Mouse (Mus musculus): Measurements from ENCODE around the gene 4921524J17Rik. TPM values are rescaled to one million over a fixed set of nuclear protein-coding genes. Genes with fewer than 3 reads are reported as not detected.

4921524J17Rik gene
- polyA plus RNA-seq, 1 experiment from 2014 or later: 15.6 TPM

DNA sequence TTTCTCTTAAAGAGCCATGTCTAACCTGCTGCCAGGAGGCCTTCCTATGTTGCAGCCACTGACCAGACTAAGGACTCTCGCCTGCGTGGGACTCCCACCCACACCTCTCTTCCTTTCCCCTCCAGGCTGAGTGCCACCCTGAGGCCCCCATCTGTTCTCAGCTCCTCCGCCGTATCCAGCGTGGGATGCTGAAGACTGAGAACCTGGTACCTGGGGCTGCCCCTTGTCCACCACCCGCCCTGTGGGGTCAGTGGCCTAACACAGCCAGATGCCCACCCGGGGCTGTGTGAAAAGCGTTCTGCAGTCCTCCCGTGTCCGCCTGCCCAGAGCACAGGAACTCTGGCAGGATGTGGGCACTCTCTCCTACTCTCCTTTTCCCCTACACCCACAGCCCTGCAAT, 26.7 kb downstream of the 4921524J17Rik start:
- Histone ChIP-seq H3K4me3 (replicated peaks) (no peak overlapping the region), H3K36me3 (replicated peaks) (peaks cover 6% of the 10 kb centered on the region; the same call in 1 of the 2 replicates), H3K9ac (no peak overlapping the region), H3K9me3 (replicated peaks) (no peaks in the 10 kb centered on the region), H3K27ac (replicated peaks) (no peak overlapping the region), H3K27me3 (no peaks in the 10 kb centered on the region), H3K4me2 (no peak overlapping the region), H3K4me1 (replicated peaks) (peaks cover 11% of the 10 kb centered on the region; the same call in 1 of the 2 replicates)
- WGBS (ENCODE audit: insufficient replicate concordance): 61% methylated on average over 10 of the region's 10 CpGs
- no peak for ATAC-seq (ENCODE audit: insufficient read depth)

DNA sequence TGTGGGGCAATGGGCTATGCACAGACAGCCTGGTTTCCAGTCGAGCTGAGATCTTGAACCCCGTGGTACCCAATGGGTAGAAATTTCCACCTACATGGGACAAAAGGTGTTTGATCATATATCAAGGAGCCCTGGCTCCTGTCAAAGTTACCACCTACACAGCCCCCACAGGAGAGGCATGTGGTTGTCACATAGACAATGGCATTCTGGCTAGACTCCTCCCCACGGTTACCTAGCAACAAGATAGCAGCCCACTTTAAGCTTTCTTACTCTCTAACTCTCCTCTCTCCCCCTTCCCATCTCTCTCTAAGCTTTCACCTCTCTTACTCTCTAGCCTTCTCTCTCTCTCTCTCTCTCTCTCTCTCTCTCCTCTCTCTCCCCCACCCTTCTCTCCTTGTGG, 27.2 kb downstream of the 4921524J17Rik start:
- no peak overlapping the region for H3K9ac ChIP-seq
- 39% methylated on average over 3 of the region's 3 CpGs for WGBS (ENCODE audit: insufficient replicate concordance)
- no peaks in the 10 kb centered on the region for H3K27me3 ChIP-seq
- no peak overlapping the region for H3K4me2 ChIP-seq
- no peak overlapping the region for H3K27ac ChIP-seq (replicated peaks)
- ATAC-seq (ENCODE audit: insufficient read depth): no peak
- no peaks in the 10 kb centered on the region for H3K9me3 ChIP-seq (replicated peaks)
- peaks cover 11% of the 10 kb centered on the region; the same call in 1 of the 2 replicates for H3K4me1 ChIP-seq (replicated peaks)
- H3K36me3 ChIP-seq (replicated peaks): peaks cover 4% of the 10 kb centered on the region; the same call in 1 of the 2 replicates
- H3K4me3 ChIP-seq (replicated peaks): no peak overlapping the region

DNA sequence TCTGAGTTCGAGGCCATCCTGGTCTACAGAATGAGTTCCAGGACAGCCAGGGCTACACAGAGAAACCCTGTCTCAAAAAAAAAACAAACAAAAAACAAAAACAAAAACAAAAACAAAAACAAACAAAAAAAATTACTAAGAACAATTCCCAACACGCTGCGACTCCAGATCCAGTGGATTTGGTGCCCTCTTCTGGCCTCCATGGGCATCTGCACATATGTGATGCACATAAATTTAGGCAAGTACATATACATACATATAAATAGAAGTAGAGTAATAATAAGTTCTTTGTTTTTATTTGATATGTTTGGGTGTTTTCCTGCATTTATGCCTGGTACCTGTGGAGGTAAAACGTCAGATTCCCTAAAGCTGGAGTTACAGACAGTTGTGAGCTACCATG, 34.1 kb downstream of the 4921524J17Rik start:
- H3K4me3 ChIP-seq (replicated peaks): no peak overlapping the region
- 80% methylated on average over 4 of the region's 4 CpGs for WGBS (ENCODE audit: insufficient replicate concordance)
- H3K27me3 ChIP-seq: no peaks in the 10 kb centered on the region
- no peak overlapping the region for H3K27ac ChIP-seq (replicated peaks)
- no peak overlapping the region for H3K9ac ChIP-seq
- H3K4me2 ChIP-seq: no peak overlapping the region
- H3K9me3 ChIP-seq (replicated peaks): no peaks in the 10 kb centered on the region
- H3K36me3 ChIP-seq (replicated peaks): no peaks in the 10 kb centered on the region
- H3K4me1 ChIP-seq (replicated peaks): peaks cover 37% of the 10 kb centered on the region
- ATAC-seq (ENCODE audit: insufficient read depth): no peak

DNA sequence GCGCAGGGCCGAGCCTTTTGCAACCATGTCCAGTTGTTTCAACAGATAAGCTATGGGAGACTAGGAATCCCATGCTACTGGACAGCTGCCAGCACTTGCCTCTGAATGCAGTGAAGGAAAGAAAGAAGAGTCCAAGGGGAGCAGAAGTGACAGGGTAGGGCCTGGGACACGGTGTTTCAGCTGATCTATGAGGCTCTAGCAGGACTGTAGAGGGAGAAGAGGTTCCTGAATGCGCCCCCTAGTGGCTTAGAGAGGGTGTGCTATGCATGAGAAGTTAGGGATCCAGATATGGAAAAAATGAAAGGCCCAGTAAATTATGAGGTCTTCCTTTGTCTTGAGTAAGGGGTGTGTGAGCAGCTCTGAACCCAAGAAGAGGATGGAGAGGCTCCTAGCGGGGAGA, 35.1 kb downstream of the 4921524J17Rik start:
- Histone ChIP-seq H3K27ac (replicated peaks) (peak overlapping the region; percentile 78), H3K36me3 (replicated peaks) (no peaks in the 10 kb centered on the region), H3K4me3 (replicated peaks) (no peak overlapping the region), H3K9me3 (replicated peaks) (no peaks in the 10 kb centered on the region), H3K4me2 (peak overlapping the region; percentile 50; the same call in 1 of the 2 replicates), H3K9ac (0 out of 2 replicates have a peak overlapping the region, but pooled peaks have one; percentile 29), H3K4me1 (replicated peaks) (peaks cover 44% of the 10 kb centered on the region), H3K27me3 (no peaks in the 10 kb centered on the region)
- 33% methylated on average over 5 of the region's 5 CpGs for WGBS (ENCODE audit: insufficient replicate concordance)
- peak; percentile 69 for ATAC-seq (ENCODE audit: insufficient read depth)

DNA sequence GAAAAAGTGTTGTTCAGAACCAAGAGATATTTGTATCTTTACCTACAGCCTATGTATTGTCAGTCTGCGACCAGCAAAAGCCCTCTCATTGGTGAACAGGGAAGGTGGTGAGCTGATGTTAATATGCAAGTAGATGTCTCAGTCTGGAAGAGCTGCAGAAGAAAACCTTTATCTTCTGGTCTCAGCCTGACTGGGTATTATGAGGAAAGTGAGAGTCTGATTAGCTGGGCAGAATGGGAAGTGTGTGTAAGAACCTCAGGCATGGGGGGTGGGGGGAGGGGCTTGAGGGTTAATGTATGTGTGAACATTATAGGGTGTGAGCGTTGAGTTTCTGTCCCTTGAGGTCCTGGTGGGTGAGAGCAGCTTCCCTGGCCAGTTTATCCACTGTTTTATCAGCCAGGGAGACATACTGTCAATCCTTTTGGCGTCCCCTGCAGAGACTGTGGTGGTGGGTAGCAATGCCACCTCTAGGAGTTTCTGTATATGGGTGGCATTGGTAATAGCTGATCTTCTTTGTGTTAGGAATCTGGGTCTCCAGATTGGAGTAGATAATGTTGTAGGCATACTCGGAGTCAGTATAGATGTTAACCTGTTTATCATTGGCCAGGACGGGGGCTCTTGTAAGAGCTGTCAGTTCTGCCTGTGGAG, 36.1 kb downstream of the 4921524J17Rik start:
- H3K4me2 ChIP-seq: peak overlapping the region; percentile 50
- peak overlapping the region; percentile 16 for H3K4me3 ChIP-seq (replicated peaks)
- peak overlapping the region; percentile 29; the same call in 1 of the 2 replicates for H3K9ac ChIP-seq
- H3K36me3 ChIP-seq (replicated peaks): no peaks in the 10 kb centered on the region
- peak; percentile 65 for ATAC-seq (ENCODE audit: insufficient read depth)
- H3K27me3 ChIP-seq: no peaks in the 10 kb centered on the region
- H3K27ac ChIP-seq (replicated peaks): peak overlapping the region; percentile 78
- no peaks in the 10 kb centered on the region for H3K9me3 ChIP-seq (replicated peaks)
- WGBS (ENCODE audit: insufficient replicate concordance): 17% methylated on average over 5 of the region's 5 CpGs
- peaks cover 54% of the 10 kb centered on the region for H3K4me1 ChIP-seq (replicated peaks)

DNA sequence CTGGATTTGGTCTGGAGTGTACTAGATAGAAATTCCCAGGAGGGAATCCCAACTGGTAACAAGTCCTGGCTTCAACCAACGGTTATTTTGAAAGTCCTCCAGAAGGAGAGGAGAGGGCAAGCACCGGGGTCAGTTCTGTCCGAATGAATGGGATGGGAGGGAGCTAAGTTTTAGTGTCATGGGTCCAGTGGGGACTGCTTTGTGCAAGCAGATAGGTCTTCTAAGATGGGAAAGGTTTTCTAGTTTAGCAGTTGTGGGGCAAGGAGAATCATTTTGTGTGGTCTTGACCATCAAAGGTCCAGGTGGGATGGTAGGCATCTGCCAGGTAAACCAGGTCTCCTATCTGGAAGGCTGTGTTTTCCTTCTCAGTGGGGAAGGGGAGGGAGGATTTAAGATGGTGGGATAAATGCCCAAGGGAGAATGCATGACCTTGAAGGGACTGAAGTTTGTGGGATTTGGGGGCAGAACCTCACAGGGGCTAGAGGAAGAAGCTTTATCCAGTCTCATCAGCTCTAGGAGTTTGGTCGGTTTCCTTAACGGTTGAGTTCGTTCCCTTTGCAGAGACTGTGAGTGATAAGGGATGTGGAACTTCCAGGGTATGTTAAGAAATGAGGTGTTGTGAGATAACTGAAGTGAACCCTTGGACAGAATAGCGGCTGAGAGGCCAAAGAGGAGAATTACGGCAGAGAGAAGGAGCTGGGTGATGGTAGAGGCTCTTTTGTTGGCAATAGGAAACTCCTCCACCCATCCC, 36.8 kb downstream of the 4921524J17Rik start:
- Histone ChIP-seq H3K9ac (peak overlapping the region; percentile 29; the same call in 1 of the 2 replicates), H3K27me3 (no peaks in the 10 kb centered on the region), H3K4me1 (replicated peaks) (peaks cover 61% of the 10 kb centered on the region), H3K36me3 (replicated peaks) (no peaks in the 10 kb centered on the region), H3K27ac (replicated peaks) (peak overlapping the region; percentile 78), H3K4me2 (peak overlapping the region; percentile 50), H3K4me3 (replicated peaks) (peak overlapping the region; percentile 16), H3K9me3 (replicated peaks) (no peaks in the 10 kb centered on the region)
- peak; percentile 75 for ATAC-seq (ENCODE audit: insufficient read depth)
- 29% methylated on average over 8 of the region's 8 CpGs for WGBS (ENCODE audit: insufficient replicate concordance)

DNA sequence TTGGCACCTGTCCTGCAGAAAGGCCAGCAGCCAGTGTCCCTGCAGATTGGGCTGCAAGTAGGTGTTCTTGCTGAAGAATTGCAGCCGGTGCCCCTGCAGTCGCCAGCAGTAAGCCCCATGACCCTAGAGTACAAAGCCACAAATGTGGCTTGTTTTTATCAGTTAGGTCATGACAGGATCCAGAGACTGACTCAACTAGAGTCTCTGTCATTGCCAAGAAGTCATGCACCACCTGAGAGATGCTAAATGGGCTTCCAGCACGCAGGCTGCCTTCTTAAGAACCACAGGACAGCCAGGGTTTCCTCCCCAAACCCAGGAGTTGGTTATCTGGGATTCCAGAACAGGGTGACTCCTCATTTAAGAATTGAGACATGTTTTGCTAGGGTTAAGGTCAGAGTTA, 37.6 kb downstream of the 4921524J17Rik start:
- Histone ChIP-seq H3K4me1 (replicated peaks) (peaks cover 61% of the 10 kb centered on the region), H3K9ac (no peak overlapping the region)

DNA sequence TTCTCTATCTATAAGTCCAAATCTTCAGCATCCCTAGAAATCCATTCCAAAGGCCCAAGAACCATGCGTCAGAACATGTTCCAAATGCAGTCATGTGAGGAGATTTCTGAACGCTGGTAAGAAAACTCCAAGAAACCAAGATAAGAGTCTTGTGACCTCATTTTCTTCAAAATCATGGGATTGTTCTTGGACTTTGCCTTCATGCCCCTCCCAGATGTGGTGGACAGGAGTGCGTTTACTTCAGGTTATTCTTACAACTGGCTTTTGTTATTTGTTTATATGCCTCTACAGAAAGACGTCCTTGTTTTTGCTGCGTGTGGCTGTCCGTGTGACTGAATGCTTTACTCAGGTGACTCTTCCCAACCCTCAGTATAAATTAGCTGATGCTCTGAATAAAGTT, 39.4 kb downstream of the 4921524J17Rik start:
- Histone ChIP-seq H3K4me3 (replicated peaks) (no peak overlapping the region), H3K4me2 (no peak overlapping the region), H3K27ac (replicated peaks) (no peak overlapping the region), H3K9me3 (replicated peaks) (no peaks in the 10 kb centered on the region), H3K27me3 (no peaks in the 10 kb centered on the region), H3K4me1 (replicated peaks) (peaks cover 61% of the 10 kb centered on the region), H3K9ac (no peak overlapping the region), H3K36me3 (replicated peaks) (no peaks in the 10 kb centered on the region)
- no peak for ATAC-seq (ENCODE audit: insufficient read depth)
- WGBS (ENCODE audit: insufficient replicate concordance): 74% methylated on average over 6 of the region's 6 CpGs

More for the DNA sequence above, 37.6 kb downstream of the 4921524J17Rik start:
- ATAC-seq (ENCODE audit: insufficient read depth): no peak
- no peak overlapping the region for H3K4me3 ChIP-seq (replicated peaks)
- H3K27me3 ChIP-seq: no peaks in the 10 kb centered on the region
- H3K4me2 ChIP-seq: no peak overlapping the region
- peak overlapping the region; percentile 78; the same call in 1 of the 2 replicates for H3K27ac ChIP-seq (replicated peaks)
- no peaks in the 10 kb centered on the region for H3K36me3 ChIP-seq (replicated peaks)
- no peaks in the 10 kb centered on the region for H3K9me3 ChIP-seq (replicated peaks)
- WGBS (ENCODE audit: insufficient replicate concordance): 23% methylated on average over 3 of the region's 3 CpGs

DNA sequence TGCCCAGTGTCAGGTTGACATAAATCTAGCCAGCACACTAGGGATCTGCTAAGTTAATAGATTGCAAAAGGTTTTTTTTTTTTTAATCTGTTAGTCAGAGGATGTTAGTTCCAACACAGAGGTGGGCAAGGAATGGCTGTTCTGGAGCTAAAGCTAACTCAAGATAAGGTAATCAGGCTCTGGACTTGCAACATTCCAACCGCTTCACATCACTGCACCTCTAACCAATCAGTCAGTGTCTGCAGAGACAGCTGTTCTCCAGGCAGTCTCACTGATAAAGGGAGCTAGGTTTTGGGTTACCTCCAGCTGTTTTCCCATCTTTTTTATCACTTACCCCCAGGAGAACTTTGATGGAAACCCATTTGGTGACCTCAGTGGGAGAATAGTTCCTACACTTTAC, 41.2 kb downstream of the 4921524J17Rik start:
- ATAC-seq (ENCODE audit: insufficient read depth): no peak
- H3K36me3 ChIP-seq (replicated peaks): no peaks in the 10 kb centered on the region
- 11% methylated on average over 1 of the region's 1 CpGs for WGBS (ENCODE audit: insufficient replicate concordance)
- no peak overlapping the region for H3K9ac ChIP-seq
- no peaks in the 10 kb centered on the region for H3K9me3 ChIP-seq (replicated peaks)
- no peak overlapping the region for H3K4me2 ChIP-seq
- no peak overlapping the region for H3K27ac ChIP-seq (replicated peaks)
- H3K27me3 ChIP-seq: no peaks in the 10 kb centered on the region
- H3K4me1 ChIP-seq (replicated peaks): peaks cover 46% of the 10 kb centered on the region
- H3K4me3 ChIP-seq (replicated peaks): no peak overlapping the region

DNA sequence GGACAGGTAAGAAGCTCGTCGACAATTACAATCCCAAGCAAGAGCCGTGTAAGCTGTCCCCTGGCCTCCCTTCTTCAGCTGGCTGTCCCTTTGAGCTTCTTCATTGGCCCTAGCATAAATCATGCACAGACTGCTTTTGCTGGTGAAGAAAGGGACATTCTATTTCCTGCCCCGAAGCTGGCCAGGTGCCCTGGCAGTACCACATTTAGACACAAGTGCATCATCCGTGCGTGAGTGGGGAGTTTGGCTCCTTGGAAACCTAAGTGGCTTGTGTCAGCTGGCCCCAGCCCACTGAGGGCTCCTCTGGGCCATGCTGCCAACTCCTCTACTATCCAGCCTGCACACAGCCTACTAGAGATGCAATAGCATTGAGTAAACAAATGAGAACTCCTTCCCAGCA, 46.4 kb downstream of the 4921524J17Rik start, which contains the start of gene Mylk3:
Gene Mylk3, minus strand, starts transcription at position 141 of the 400 bp plus-strand sequence.
- 70% methylated on average over 6 of the region's 6 CpGs for WGBS (ENCODE audit: insufficient replicate concordance)
- Histone ChIP-seq H3K36me3 (replicated peaks) (no peaks in the 10 kb centered on the region), H3K27ac (replicated peaks) (no peak within 1 kb of the TSS), H3K4me3 (replicated peaks) (no peak within 1 kb of the TSS), H3K4me2 (no peak within 1 kb of the TSS), H3K9ac (no peak within 1 kb of the TSS), H3K27me3 (no peaks in the 10 kb centered on the region), H3K4me1 (replicated peaks) (peaks cover 33% of the 10 kb centered on the region), H3K9me3 (replicated peaks) (no peaks in the 10 kb centered on the region)
- no peak for ATAC-seq (ENCODE audit: insufficient read depth)

DNA sequence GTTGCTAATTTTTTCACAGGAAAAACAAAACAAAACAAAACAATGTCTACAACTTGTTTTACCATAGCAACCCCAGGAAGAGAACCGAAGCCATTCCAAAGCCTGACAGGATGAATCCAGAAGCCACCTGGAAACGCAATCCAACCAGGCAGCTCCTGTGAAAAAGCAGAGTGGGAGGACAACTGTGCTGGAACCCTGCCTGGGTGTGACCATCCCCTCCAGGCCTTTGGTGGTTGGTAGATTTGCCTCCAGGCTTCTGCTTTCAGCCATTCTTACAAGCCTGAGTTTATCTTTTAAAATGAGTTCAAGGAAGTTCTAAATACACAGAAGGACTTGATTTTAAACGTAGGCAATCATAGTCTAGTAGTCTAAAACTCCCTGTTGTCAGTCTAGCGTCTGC, 50.7 kb downstream of the 4921524J17Rik start:
- H3K4me3 ChIP-seq (replicated peaks): peak overlapping the region; percentile 65
- peak overlapping the region; percentile 99 for H3K27ac ChIP-seq (replicated peaks)
- peaks cover 66% of the 10 kb centered on the region for H3K4me1 ChIP-seq (replicated peaks)
- H3K9me3 ChIP-seq (replicated peaks): no peaks in the 10 kb centered on the region
- WGBS (ENCODE audit: insufficient replicate concordance): 57% methylated on average over 4 of the region's 4 CpGs
- no peak for ATAC-seq (ENCODE audit: insufficient read depth)
- H3K27me3 ChIP-seq: no peaks in the 10 kb centered on the region
- peak overlapping the region; percentile 75 for H3K9ac ChIP-seq
- peaks cover 2% of the 10 kb centered on the region; the same call in 1 of the 2 replicates for H3K36me3 ChIP-seq (replicated peaks)
- H3K4me2 ChIP-seq: peak overlapping the region; percentile 74
